Mouse (Mus musculus): Measurements from ENCODE around the gene Pde8b. TPM values are rescaled to one million over a fixed set of nuclear protein-coding genes. Genes with fewer than 3 reads are reported as not detected.

The Pde8b gene
- polyA plus RNA-seq, 1 experiment from 2014 or later, result 1.5 TPM

GRCm38 (mm10) chr13:95202151-95202758, 47.9 kb downstream of the Pde8b start:
- Histone ChIP-seq H3K36me3 (no peaks in the 10 kb centered on the region), H3K4me3 (no peak overlapping the region), H3K4me1 (no peaks in the 10 kb centered on the region), H3K27me3 (no peaks in the 10 kb centered on the region), H3K27ac (no peak overlapping the region), H3K9me3 (no peaks in the 10 kb centered on the region), H3K9ac (no peak overlapping the region), H3K4me2 (no peak overlapping the region)
- ATAC-seq (ENCODE audit: insufficient number of reproducible peaks, low FRiP score, low TSS enrichment, low read depth), result no peak
- WGBS, result 82% methylated on average over 3 of the region's 3 CpGs

- H3K27me3 ChIP-seq, result no peaks in the 10 kb centered on the region
- no peak overlapping the region for H3K4me3 ChIP-seq
- no peaks in the 10 kb centered on the region for H3K4me1 ChIP-seq
- no peak overlapping the region for H3K4me2 ChIP-seq
- H3K9me3 ChIP-seq, result no peaks in the 10 kb centered on the region
- no peak overlapping the region for H3K27ac ChIP-seq
- H3K36me3 ChIP-seq, result no peaks in the 10 kb centered on the region
- no peak overlapping the region for H3K9ac ChIP-seq
- WGBS, result 75% methylated on average over 8 of the region's 8 CpGs
- ATAC-seq (ENCODE audit: insufficient number of reproducible peaks, low FRiP score, low TSS enrichment, low read depth), result no peak
These were observed 49.3 kb downstream of the Pde8b start for GRCm38 (mm10) chr13:95200817-95201216.

GRCm38 (mm10) chr13:95200036-95200435, 50.1 kb downstream of the Pde8b start:
- no peak overlapping the region for H3K4me3 ChIP-seq
- ATAC-seq (ENCODE audit: insufficient number of reproducible peaks, low FRiP score, low TSS enrichment, low read depth), result no peak
- no peaks in the 10 kb centered on the region for H3K4me1 ChIP-seq
- H3K9me3 ChIP-seq, result no peaks in the 10 kb centered on the region
- no peaks in the 10 kb centered on the region for H3K36me3 ChIP-seq
- no peaks in the 10 kb centered on the region for H3K27me3 ChIP-seq
- no peak overlapping the region for H3K9ac ChIP-seq
- H3K27ac ChIP-seq, result no peak overlapping the region
- no peak overlapping the region for H3K4me2 ChIP-seq

- Histone ChIP-seq H3K9ac (no peak overlapping the region), H3K4me3 (no peak overlapping the region), H3K4me1 (no peaks in the 10 kb centered on the region), H3K9me3 (no peaks in the 10 kb centered on the region), H3K27me3 (no peaks in the 10 kb centered on the region), H3K27ac (no peak overlapping the region), H3K4me2 (no peak overlapping the region), H3K36me3 (no peaks in the 10 kb centered on the region)
- ATAC-seq (ENCODE audit: insufficient number of reproducible peaks, low FRiP score, low TSS enrichment, low read depth), result no peak
- WGBS, result 72% methylated on average over 7 of the region's 7 CpGs
These were observed 53.9 kb downstream of the Pde8b start for GRCm38 (mm10) chr13:95196106-95196705.

- Histone ChIP-seq H3K4me2 (no peak overlapping the region), H3K9ac (no peak overlapping the region), H3K27ac (no peak overlapping the region), H3K4me1 (no peaks in the 10 kb centered on the region), H3K4me3 (no peak overlapping the region), H3K36me3 (no peaks in the 10 kb centered on the region), H3K9me3 (no peaks in the 10 kb centered on the region), H3K27me3 (no peaks in the 10 kb centered on the region)
- no peak for ATAC-seq (ENCODE audit: insufficient number of reproducible peaks, low FRiP score, low TSS enrichment, low read depth)
- 77% methylated on average over 5 of the region's 5 CpGs for WGBS
These were observed 58.2 kb downstream of the Pde8b start for GRCm38 (mm10) chr13:95191951-95192350.

GRCm38 (mm10) chr13:95189111-95189510, 61.0 kb downstream of the Pde8b start:
- H3K27me3 ChIP-seq, result no peaks in the 10 kb centered on the region
- no peak overlapping the region for H3K27ac ChIP-seq
- no peak overlapping the region for H3K4me3 ChIP-seq
- ATAC-seq (ENCODE audit: insufficient number of reproducible peaks, low FRiP score, low TSS enrichment, low read depth), result no peak
- H3K36me3 ChIP-seq, result no peaks in the 10 kb centered on the region
- no peaks in the 10 kb centered on the region for H3K4me1 ChIP-seq
- no peak overlapping the region for H3K4me2 ChIP-seq
- H3K9me3 ChIP-seq, result no peaks in the 10 kb centered on the region
- H3K9ac ChIP-seq, result no peak overlapping the region
- 82% methylated on average over 2 of the region's 2 CpGs for whole genome bisulfite sequencing

GRCm38 (mm10) chr13:95187153-95187665, 62.9 kb downstream of the Pde8b start:
- no peak overlapping the region for H3K27ac ChIP-seq
- no peak for ATAC-seq (ENCODE audit: insufficient number of reproducible peaks, low FRiP score, low TSS enrichment, low read depth)
- H3K4me2 ChIP-seq, result no peak overlapping the region
- H3K4me1 ChIP-seq, result no peaks in the 10 kb centered on the region
- no peaks in the 10 kb centered on the region for H3K27me3 ChIP-seq
- 91% methylated on average over 5 of the region's 5 CpGs for WGBS
- H3K36me3 ChIP-seq, result no peaks in the 10 kb centered on the region
- no peak overlapping the region for H3K4me3 ChIP-seq
- H3K9me3 ChIP-seq, result no peaks in the 10 kb centered on the region
- no peak overlapping the region for H3K9ac ChIP-seq

- H3K4me2 ChIP-seq, result no peak overlapping the region
- WGBS, result 47% methylated on average over 4 of the region's 4 CpGs
- H3K9me3 ChIP-seq, result no peaks in the 10 kb centered on the region
- no peak for ATAC-seq (ENCODE audit: insufficient number of reproducible peaks, low FRiP score, low TSS enrichment, low read depth)
- H3K9ac ChIP-seq, result no peak overlapping the region
- H3K27me3 ChIP-seq, result no peaks in the 10 kb centered on the region
- H3K4me1 ChIP-seq, result no peaks in the 10 kb centered on the region
- H3K27ac ChIP-seq, result no peak overlapping the region
- H3K4me3 ChIP-seq, result no peak overlapping the region
- H3K36me3 ChIP-seq, result no peaks in the 10 kb centered on the region
These were observed 63.4 kb downstream of the Pde8b start for GRCm38 (mm10) chr13:95186741-95187035.

- H3K9me3 ChIP-seq, result no peaks in the 10 kb centered on the region
- H3K4me1 ChIP-seq, result no peaks in the 10 kb centered on the region
- H3K9ac ChIP-seq, result no peak overlapping the region
- no peaks in the 10 kb centered on the region for H3K27me3 ChIP-seq
- ATAC-seq (ENCODE audit: insufficient number of reproducible peaks, low FRiP score, low TSS enrichment, low read depth), result no peak
- no peak overlapping the region for H3K4me3 ChIP-seq
- H3K4me2 ChIP-seq, result no peak overlapping the region
- WGBS, result 29% methylated on average over 10 of the region's 10 CpGs
- no peaks in the 10 kb centered on the region for H3K36me3 ChIP-seq
- no peak overlapping the region for H3K27ac ChIP-seq
These were observed 64.0 kb downstream of the Pde8b start for GRCm38 (mm10) chr13:95185891-95186740.

- H3K36me3 ChIP-seq, result no peaks in the 10 kb centered on the region
- WGBS, result 89% methylated on average over 2 of the region's 2 CpGs
- no peak overlapping the region for H3K9ac ChIP-seq
- no peaks in the 10 kb centered on the region for H3K9me3 ChIP-seq
- ATAC-seq (ENCODE audit: insufficient number of reproducible peaks, low FRiP score, low TSS enrichment, low read depth), result no peak
- H3K27ac ChIP-seq, result no peak overlapping the region
- no peaks in the 10 kb centered on the region for H3K4me1 ChIP-seq
- no peak overlapping the region for H3K4me2 ChIP-seq
- no peak overlapping the region for H3K4me3 ChIP-seq
- H3K27me3 ChIP-seq, result no peaks in the 10 kb centered on the region
These were observed 66.5 kb downstream of the Pde8b start for GRCm38 (mm10) chr13:95183686-95184085.

GRCm38 (mm10) chr13:95180208-95180607, 69.9 kb downstream of the Pde8b start:
- no peaks in the 10 kb centered on the region for H3K4me1 ChIP-seq
- H3K4me3 ChIP-seq, result no peak overlapping the region
- no peak for ATAC-seq (ENCODE audit: insufficient number of reproducible peaks, low FRiP score, low TSS enrichment, low read depth)
- H3K27ac ChIP-seq, result no peak overlapping the region
- H3K9ac ChIP-seq, result no peak overlapping the region
- 91% methylated on average over 2 of the region's 2 CpGs for WGBS
- H3K9me3 ChIP-seq, result no peaks in the 10 kb centered on the region
- H3K36me3 ChIP-seq, result no peaks in the 10 kb centered on the region
- no peak overlapping the region for H3K4me2 ChIP-seq
- H3K27me3 ChIP-seq, result no peaks in the 10 kb centered on the region

GRCm38 (mm10) chr13:95177326-95177725, 72.8 kb downstream of the Pde8b start:
- Histone ChIP-seq H3K27me3 (no peaks in the 10 kb centered on the region), H3K9ac (no peak overlapping the region), H3K4me2 (no peak overlapping the region), H3K36me3 (no peaks in the 10 kb centered on the region), H3K4me1 (no peaks in the 10 kb centered on the region), H3K9me3 (no peaks in the 10 kb centered on the region), H3K4me3 (no peak overlapping the region), H3K27ac (no peak overlapping the region)
- ATAC-seq (ENCODE audit: insufficient number of reproducible peaks, low FRiP score, low TSS enrichment, low read depth), result no peak
- WGBS, result 34% methylated on average over 9 of the region's 9 CpGs
